Mouse (Mus musculus): Measurements from ENCODE around the gene Narf. TPM values are rescaled to one million over a fixed set of nuclear protein-coding genes. Genes with fewer than 3 reads are reported as not detected.

Narf gene
- total RNA-seq, 2 experiments from 2014 or later = 94.7 to 102 TPM

DNA sequence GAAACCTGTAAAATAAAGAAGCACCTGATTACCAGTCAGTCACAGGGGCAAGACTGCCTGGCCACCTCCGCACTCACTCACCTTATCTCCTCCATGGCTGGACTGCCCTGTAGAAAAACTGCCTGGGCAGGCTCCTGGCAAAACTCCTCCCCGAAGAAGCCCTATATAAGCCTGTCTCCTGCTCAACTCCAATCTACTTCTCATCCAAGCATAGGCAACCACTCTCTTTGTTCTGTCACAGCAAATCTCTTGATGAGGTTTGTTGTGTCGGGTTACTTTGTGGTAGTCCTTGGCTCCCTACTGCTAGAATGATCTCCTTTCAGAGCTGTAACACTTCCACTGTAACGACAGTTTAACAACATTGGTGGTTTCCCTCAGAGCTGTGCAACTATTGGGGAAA is 4.3 kb upstream of the Narf start:
- intact Hi-C loops (cut with DNase I) = no loop called here
- DNase-seq = no peak

DNA sequence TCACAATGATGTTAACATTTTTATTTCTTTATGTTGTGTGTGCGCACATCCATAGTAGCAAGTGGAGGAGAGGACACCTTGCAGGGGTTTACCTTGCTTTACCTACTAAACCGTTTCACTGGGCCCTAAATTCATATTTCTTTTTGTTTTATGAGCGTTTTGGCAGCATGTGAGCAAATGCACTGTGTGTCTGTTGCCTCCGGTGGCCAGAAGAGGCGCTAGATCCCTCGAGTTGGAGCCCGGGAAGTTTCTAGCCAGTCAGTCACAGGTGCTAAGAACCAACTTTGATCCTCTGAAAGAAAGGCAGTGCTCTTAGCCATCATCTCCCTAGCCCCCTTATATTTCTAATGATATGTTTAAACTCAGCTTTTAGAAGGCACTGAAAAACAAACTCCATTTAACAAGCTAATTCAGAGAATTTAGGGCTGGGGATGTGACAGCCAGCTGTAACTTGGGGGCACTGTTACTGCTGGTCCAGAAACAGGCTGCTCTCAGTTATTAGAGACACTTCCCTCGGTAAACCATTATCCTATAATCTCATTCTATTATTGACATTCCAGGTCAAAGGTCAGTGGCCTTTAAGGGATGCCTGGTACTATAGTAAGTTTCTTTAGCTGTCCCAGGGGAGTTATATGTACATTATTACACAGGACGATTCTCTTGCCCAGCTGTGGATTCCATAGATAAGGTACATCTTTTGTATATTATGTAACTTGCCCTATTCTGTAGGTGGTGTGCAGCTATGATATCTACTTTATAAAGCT is 1.4 kb upstream of the Narf start:
- DNase-seq = no peak

GRCm38 (mm10) chr11:121237345-121238128 is 484 bp downstream of the Narf start:
- DNase-seq = no peak
- intact Hi-C loops (cut with DNase I) = loop anchor here (5.0 kb wide), 1 partner anchor 115 kb away; the partner anchor contains the start of gene Wdr45b

More for the DNA sequence above, 1.4 kb upstream of the Narf start:
- intact Hi-C loops (cut with DNase I) = loop anchor here (5.0 kb wide), 1 partner anchor 117 kb away; the partner anchor contains the start of gene Wdr45b

GRCm38 (mm10) chr11:121239669-121240068 is 2.6 kb downstream of the Narf start:
- no peak for DNase-seq
- intact Hi-C loops (cut with DNase I) = loop anchor here (5.0 kb wide), 1 partner anchor 113 kb away; the partner anchor contains the start of gene Wdr45b

GRCm38 (mm10) chr11:121250196-121250595 is 13.1 kb downstream of the Narf start:
- intact Hi-C loops (cut with DNase I) = no loop called here

DNA sequence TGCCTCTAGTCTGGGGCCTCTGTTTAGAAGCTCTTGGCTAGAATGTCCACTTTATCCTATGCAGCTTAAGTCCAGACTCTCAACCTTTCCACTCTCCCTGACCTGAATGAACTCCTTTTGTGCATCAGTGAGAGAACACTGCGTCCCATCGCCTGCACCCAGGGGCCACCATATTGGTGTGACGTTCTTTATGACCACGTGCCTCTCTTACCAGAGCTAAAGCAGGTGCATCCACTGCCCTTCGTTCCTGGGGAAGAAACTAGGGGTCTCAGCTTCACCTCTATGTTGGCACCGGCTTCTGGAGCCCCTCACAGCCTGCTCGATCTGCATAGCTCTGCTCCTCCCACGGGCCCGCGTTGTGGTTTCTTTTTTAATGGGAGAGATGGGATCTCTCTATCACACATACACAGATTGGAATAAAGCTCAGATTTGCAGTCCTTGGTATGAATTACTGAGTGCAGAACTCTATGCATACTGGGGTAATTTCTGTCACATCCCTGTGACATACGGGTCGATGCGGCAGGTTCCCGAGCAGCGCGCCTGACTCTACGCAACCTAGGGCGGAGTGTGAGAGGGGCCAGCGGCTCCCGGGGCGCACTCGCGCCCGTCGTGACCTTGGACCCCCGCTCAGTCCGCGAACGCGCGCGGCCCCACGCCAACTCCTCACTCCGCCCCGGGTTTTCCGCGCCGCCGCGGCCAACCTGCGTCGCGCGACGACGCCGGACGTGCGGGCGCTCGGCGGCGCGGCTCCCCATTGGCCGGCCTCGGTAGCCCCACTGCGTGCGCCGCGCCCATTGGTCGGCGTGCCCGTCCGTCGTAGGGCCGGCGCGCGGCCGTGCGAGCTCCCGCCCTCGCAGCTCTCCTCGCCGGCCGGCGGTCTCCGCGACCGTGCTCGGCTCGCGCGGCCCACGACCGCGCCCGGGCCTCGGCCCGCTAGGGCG is 22.4 kb downstream of the Narf start, which contains the start of gene Foxk2:
Gene Foxk2, plus strand, starts transcription at position 831 of the 941 bp plus-strand sequence.
- peak; percentile 81 to 88 for DNase-seq
- intact Hi-C loops (cut with DNase I) = no loop called here

More at GRCm38 (mm10) chr11:121250196-121250595, 13.1 kb downstream of the Narf start:
- no peak for DNase-seq

DNA sequence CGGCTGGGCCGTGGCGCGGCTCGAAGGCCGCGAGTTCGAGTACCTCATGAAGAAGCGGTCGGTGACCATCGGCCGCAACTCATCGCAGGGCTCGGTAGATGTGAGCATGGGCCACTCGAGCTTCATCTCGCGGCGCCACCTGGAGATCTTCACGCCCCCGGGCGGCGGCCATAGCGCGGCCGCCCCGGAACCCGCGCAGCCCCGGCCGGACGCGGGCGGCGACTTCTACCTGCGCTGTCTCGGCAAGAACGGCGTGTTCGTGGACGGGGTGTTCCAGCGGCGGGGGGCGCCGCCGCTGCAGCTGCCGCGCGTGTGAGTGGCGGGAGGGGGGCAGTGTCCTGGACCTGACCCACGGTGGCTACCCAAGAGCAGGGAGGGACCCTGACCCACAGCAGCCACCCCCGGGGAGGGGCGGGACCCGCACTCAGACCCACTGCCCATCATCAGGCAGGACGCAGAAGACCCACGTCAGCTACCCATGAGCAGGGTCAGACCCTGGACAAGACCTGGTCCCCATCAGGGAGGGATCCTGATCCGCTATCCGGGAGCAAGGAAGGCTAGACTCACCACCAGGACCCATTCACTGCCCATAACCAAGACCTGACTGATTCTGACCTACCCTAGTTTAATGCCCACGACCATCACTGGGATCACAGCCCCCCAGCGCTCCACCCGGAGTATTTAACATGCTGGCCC is 23.3 kb downstream of the Narf start:
- DNase-seq = peak in 1 of 2 experiments; percentile 30
- intact Hi-C loops (cut with DNase I) = no loop called here

- DNase-seq = no peak
- intact Hi-C loops (cut with DNase I) = no loop called here
These were observed 24.0 kb downstream of the Narf start for GRCm38 (mm10) chr11:121261074-121261473.

DNA sequence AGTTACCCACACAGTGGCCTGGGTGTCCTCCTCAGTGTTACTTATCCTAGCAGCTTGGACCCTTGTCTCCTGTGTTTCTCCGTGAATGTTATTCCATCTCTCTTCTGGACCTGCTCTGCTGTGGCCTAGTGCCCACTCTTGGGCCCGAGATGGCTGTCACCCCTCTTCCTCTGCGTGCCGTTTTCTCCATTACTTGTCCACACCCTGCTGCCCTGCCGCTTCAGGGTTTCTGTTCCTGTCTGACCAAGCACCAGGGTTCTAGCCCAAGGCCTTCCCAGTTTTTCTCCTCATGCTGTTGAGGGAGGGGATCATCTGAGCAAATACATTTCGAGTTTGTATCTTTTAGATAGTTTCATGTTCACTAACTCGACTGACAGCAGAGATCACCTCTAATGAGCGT is 40.5 kb downstream of the Narf start:
- no peak for DNase-seq
- intact Hi-C loops (cut with DNase I) = no loop called here

DNA sequence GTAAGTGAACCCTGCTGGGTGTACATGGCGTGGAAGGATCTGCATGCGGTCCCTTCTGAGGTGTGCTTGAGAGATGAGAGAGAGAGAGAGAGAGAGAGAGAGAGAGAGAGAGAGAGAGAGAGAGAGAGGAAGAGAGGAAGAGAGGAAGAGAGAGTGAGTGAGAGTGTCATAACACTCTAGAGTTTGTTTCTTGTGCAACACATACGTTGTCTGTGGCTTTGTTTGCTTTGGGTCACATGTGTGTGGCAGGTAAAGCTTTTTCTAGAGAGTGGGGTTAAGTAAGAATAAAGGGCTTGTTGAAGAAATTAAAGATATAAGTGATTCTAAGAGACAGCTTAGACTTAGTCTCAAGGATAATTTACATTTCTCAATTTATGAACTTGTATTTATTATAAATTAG is 41.0 kb downstream of the Narf start:
- intact Hi-C loops (cut with DNase I) = no loop called here

DNA sequence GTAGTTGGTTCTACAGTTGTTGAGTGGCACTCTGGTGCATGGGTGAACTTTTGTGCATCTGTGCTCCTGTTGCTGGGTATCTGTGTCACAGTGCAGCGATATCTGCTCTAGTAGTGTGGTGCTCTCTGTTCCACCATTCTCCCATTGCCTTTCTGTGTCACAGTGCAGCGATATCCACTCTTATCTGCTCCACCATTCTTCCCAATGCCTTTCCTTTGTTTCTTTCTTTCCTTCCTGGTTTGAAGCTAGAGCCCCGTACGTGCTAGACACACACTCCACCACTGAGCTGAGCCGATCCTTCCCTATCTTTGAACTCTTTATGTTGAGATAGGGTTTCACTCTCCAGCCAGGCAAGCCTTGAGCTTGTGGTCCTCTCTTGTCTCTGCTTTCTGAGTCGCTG is 45.9 kb downstream of the Narf start:
- DNase-seq = no peak
- intact Hi-C loops (cut with DNase I) = no loop called here

More for the DNA sequence above, 41.0 kb downstream of the Narf start:
- no peak for DNase-seq

DNA sequence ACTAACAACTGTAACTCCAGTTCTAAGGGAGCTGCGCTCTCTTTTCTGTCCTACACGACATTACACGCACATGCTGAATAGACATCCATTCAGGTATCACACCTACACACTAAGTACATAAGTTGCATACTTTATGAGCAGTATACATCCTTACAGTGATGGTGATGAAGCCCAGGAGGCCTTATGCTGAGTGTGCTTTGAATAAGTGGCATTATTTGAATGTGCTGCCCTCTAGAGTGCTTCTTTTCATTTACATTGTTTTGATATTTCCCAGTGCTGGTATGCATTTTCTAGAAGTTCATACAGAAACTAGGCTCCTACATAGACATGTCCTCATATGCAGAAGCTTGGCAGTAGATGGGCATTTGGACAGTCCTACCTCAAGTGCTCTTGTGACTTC is 52.8 kb downstream of the Narf start:
- no peak for DNase-seq
- intact Hi-C loops (cut with DNase I) = no loop called here

- DNase-seq = no peak
- intact Hi-C loops (cut with DNase I) = no loop called here
These were observed 57.7 kb downstream of the Narf start for GRCm38 (mm10) chr11:121294771-121295170.

GRCm38 (mm10) chr11:121298493-121298892 is 61.4 kb downstream of the Narf start:
- no peak for DNase-seq
- intact Hi-C loops (cut with DNase I) = no loop called here

GRCm38 (mm10) chr11:121300265-121300664 is 63.2 kb downstream of the Narf start:
- no peak for DNase-seq
- intact Hi-C loops (cut with DNase I) = no loop called here

DNA sequence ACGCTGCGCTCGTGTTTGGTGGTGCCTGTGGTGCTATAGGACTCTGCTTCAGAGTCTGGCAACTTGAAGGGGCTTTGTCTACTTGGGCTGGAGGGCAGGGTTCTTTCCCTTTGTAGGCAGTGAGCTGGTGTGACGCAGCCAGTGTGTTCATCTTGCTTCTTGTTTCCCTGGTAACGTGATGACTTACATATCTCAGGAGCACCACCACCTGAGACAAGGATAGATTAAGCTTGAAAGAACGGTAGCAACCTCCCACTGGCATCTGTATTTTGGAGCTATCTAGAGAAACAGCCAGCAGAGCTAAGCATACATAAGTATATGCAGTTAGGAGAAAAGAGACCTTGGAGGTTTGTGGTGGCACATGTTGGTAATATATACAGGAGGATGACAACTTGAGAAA is 68.3 kb downstream of the Narf start:
- intact Hi-C loops (cut with DNase I) = no loop called here
- no peak for DNase-seq
